Comparison of ENCODE assay signal across 14 mouse cellular contexts in the genomic region with DNA sequence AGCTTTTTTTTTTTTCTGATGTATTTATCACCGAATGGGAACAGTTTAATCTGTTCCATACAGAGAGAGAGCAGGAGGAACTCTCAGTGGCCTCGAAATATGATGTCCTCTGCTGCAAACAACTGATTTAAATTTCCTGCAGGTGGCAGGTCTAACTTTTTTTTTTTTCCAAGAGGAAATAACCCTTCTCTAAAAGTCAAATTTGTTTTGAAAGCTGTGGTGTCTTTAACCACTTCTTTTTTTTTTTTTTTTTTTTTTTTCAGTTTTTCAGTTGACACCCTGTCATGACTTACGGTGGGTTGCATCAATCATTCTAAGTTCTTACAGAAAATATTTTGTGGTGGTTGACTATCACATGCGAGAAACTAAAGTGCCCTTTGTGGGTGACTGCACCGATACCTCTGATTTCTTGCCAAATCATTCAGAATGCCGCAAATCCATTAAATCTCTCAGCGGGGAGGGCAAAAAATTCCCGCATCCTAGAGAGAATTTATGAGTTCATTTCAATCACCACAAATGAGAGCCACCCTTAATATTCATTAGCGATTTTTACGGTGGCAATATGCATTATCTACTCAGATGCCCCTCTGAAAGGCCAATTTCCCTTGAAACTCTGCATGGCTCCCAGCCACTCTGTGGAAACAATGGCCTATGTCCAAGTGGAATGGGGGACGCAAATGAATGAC.
DNase-seq lines count a peak whose midpoint lies in the region; ATAC-seq and TF ChIP-seq lines count a peak whose summit lies in the region.
"Had no signal": no experiment of that assay in that cellular context is flagged by ENCODE, and none has a peak within 500 bp of the region (broad histone marks: within the 10 kb centered on the region; RNA-seq: fewer than 3 reads in every experiment).

No protein-coding gene starts in this region.

- no peaks in the 10 kb centered on the region for H3K9me3 ChIP-seq in hindbrain, embryonic 14.5 days (ENCODE audit: control insufficient read depth, low read length)
- H3K9me3 ChIP-seq in hindbrain, embryonic 10.5 days, result no peaks in the 10 kb centered on the region
- no peaks in the 10 kb centered on the region for H3K9me3 ChIP-seq in liver, embryonic 12.5 days (replicated peaks)
- H3K9me3 ChIP-seq: hindbrain, embryonic 12.5 days; kidney, embryonic 15.5 days; liver, embryonic 13.5 days had no signal

- no peak for ATAC-seq in hindbrain, embryonic 14.5 days (ENCODE audit: low FRiP score)
- ATAC-seq in activated CD4-positive, CD25-positive, alpha-beta regulatory T cell, adult 4 months, result peak; percentile 52
- ATAC-seq in liver, embryonic 12.5 days, result no peak

- no peak overlapping the region for H3K4me2 ChIP-seq in hindbrain, embryonic 14.5 days (replicated peaks)
- no peak overlapping the region for H3K4me2 ChIP-seq in liver, embryonic 12.5 days
- H3K4me2 ChIP-seq: heart, embryonic 11.5 days; hindbrain, embryonic 12.5 days; kidney, embryonic 15.5 days; liver, embryonic 13.5 days had no signal

- WGBS in hindbrain, embryonic 14.5 days, result 45% methylated on average over 11 of the region's 11 CpGs
- WGBS in hindbrain, embryonic 10.5 days, result 70% methylated on average over 11 of the region's 11 CpGs
- WGBS in liver, embryonic 12.5 days (ENCODE audit: insufficient replicate concordance), result 71% methylated on average over 11 of the region's 11 CpGs

- H3K9ac ChIP-seq in hindbrain, embryonic 14.5 days, result no peak overlapping the region
- no peak overlapping the region for H3K9ac ChIP-seq in liver, embryonic 12.5 days
- H3K9ac ChIP-seq: hindbrain, embryonic 12.5 days; kidney, embryonic 15.5 days; liver, embryonic 13.5 days had no signal

- peak; percentile 29 for DNase-seq in hindbrain, embryonic 14.5 days (ENCODE audit: low spot score)
- DNase-seq in hindbrain, embryonic 10.5 days (ENCODE audit: low spot score), result no peak
- peak; percentile 28 for DNase-seq in A20 (ENCODE audit: low read depth, low spot score)
- peak; percentile 22 for DNase-seq in mesoderm, embryonic 11.5 days (ENCODE audit: low read depth, low spot score)
- no peak for DNase-seq in adrenal gland, postnatal 4 days (ENCODE audit: low spot score in 2 of 2)
- DNase-seq in left cerebral cortex, adult 2 months (ENCODE audit: extremely low spot score in 1 of 2, low spot score in 2 of 2), result no peak
- DNase-seq: adrenal gland, postnatal 14 days; liver, embryonic 13.5 days had no signal

- H3K27ac ChIP-seq in hindbrain, embryonic 14.5 days, result no peak overlapping the region
- no peak overlapping the region for H3K27ac ChIP-seq in hindbrain, embryonic 10.5 days
- no peak overlapping the region for H3K27ac ChIP-seq in liver, embryonic 12.5 days
- no peak overlapping the region for H3K27ac ChIP-seq in left cerebral cortex, adult 2 months
- H3K27ac ChIP-seq: hindbrain, embryonic 12.5 days; kidney, embryonic 15.5 days; liver, embryonic 13.5 days; stomach, postnatal 0 days had no signal

- no peaks in the 10 kb centered on the region for H3K4me1 ChIP-seq in hindbrain, embryonic 14.5 days (replicated peaks; ENCODE audit: control insufficient read depth, insufficient read depth, low read length)
- no peaks in the 10 kb centered on the region for H3K4me1 ChIP-seq in hindbrain, embryonic 10.5 days (replicated peaks)
- H3K4me1 ChIP-seq in liver, embryonic 12.5 days, result no peaks in the 10 kb centered on the region
- H3K4me1 ChIP-seq: hindbrain, embryonic 12.5 days; kidney, embryonic 15.5 days; liver, embryonic 13.5 days had no signal

- no peak overlapping the region for H3K4me3 ChIP-seq in hindbrain, embryonic 14.5 days (replicated peaks; ENCODE audit: low read length)
- H3K4me3 ChIP-seq in hindbrain, embryonic 10.5 days, result no peak overlapping the region
- no peak overlapping the region for H3K4me3 ChIP-seq in liver, embryonic 12.5 days
- no peak overlapping the region for H3K4me3 ChIP-seq in left cerebral cortex, adult 2 months
- H3K4me3 ChIP-seq: hindbrain, embryonic 12.5 days; kidney, embryonic 15.5 days; liver, embryonic 13.5 days had no signal

- TF ChIP-seq CTCF in left cerebral cortex, adult 2 months (IDR thresholded peaks at IDR 0.05), result no peak

- H3K36me3 ChIP-seq in hindbrain, embryonic 14.5 days (replicated peaks; ENCODE audit: control insufficient read depth, insufficient read depth), result no peaks in the 10 kb centered on the region
- H3K36me3 ChIP-seq in hindbrain, embryonic 10.5 days, result no peaks in the 10 kb centered on the region
- no peaks in the 10 kb centered on the region for H3K36me3 ChIP-seq in liver, embryonic 12.5 days
- H3K36me3 ChIP-seq: hindbrain, embryonic 12.5 days; kidney, embryonic 15.5 days; liver, embryonic 13.5 days had no signal

- intact Hi-C loops in left cerebral cortex, adult 2 months (cut with DNase I), result no loop called here

- H3K27me3 ChIP-seq in hindbrain, embryonic 14.5 days (ENCODE audit: control insufficient read depth, insufficient read depth, low read length), result no peaks in the 10 kb centered on the region
- no peaks in the 10 kb centered on the region for H3K27me3 ChIP-seq in hindbrain, embryonic 10.5 days (ENCODE audit: insufficient read depth, poor library complexity, severe bottlenecking)
- H3K27me3 ChIP-seq in liver, embryonic 12.5 days (replicated peaks), result no peaks in the 10 kb centered on the region
- H3K27me3 ChIP-seq: hindbrain, embryonic 12.5 days; kidney, embryonic 15.5 days; liver, embryonic 13.5 days had no signal

Comparison
In these comparisons a context has a peak if more than half of its experiments do, and no peak if none do; other contexts are left out.
1. DNase-seq: peak in hindbrain, embryonic 14.5 days (single experiment), A20 (single experiment) and mesoderm, embryonic 11.5 days (single experiment); none in hindbrain, embryonic 10.5 days (single experiment), adrenal gland, postnatal 4 days (0 of 2) and left cerebral cortex, adult 2 months (0 of 2).